Mouse (Mus musculus): ENCODE results near the gene Pla2g4b.

DNA sequence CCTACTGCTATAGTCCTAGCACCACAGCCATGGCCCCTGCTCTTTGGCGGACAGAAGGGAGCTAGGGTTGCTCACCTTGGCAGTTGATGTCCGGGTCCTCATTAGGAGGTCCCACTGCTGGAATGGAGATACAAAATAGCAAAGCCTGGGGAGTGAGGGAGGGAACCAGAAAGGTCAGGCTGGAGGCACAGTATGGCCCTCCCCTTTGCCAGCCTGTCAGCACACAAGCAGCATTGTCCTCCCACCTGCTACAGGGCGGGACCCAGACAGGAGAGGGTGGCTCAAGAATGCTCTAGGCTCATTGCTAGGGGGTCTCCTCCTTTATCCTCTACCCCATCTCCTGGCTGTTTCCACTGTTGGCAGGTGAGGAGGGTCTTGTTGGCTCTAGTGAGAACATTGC is 52.8 kb downstream of the Pla2g4b start:
- TF ChIP-seq CTCF (conservative IDR thresholded peaks at IDR 0.05 in 1 of 2, IDR thresholded peaks at IDR 0.05 in 1 of 2; ENCODE audit: low read depth in 2 of 2, low read length in 2 of 2) (no peak), MAFK (IDR thresholded peaks at IDR 0.05; ENCODE audit: insufficient replicate concordance, low read length) (no peak), MXI1 (IDR thresholded peaks at IDR 0.05; ENCODE audit: low read depth, low read length) (no peak), TBP (conservative IDR thresholded peaks at IDR 0.05; ENCODE audit: low read depth, low read length) (no peak)

All from CH12.LX (cell line).